Mouse (Mus musculus): Measurements from ENCODE around the gene Kcnd1. TPM values are rescaled to one million over a fixed set of nuclear protein-coding genes. Genes with fewer than 3 reads are reported as not detected.

Gene Kcnd1
- total and polyA plus RNA-seq, 3 experiments: 0.27 to 4.1 (median 0.41) TPM

DNA sequence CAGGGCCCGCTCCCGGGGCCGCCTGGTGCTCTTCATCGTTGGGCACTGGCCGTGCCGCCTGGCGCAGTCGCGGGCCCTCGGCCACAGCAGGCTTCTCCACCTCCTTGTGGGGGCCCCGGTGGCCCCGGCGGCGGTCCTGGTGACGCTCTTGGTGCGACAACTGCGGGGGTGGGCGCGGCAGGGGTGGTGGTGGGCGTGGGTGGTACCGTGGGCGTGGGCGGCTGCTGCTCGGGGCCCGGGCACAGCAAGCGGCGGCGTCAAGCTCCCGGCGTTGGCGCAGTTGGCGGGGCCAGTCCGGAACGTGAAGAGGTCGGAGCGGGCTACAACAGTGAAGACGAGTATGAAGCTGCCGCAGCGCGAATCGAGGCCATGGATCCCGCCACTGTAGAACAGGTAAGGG lies 20.2 kb downstream of the Kcnd1 start:
- no peak for TF ChIP-seq POLR2AphosphoS5 (IDR thresholded peaks at IDR 0.05; ENCODE audit: insufficient replicate concordance, low read depth, low read length)
- no peak for TF ChIP-seq TAL1 (conservative IDR thresholded peaks at IDR 0.05; ENCODE audit: low read depth, low read length)
- TF ChIP-seq GATA1 (IDR thresholded peaks at IDR 0.05; ENCODE audit: borderline replicate concordance, low read length): no peak
- no peak for TF ChIP-seq CTCF (IDR thresholded peaks at IDR 0.05; ENCODE audit: low read depth, low read length)
- no peak for TF ChIP-seq GATA2 (IDR thresholded peaks at IDR 0.05; ENCODE audit: borderline replicate concordance, low read depth, low read length)
- Histone ChIP-seq H3K4me3 (ENCODE audit: low read depth, low read length) (peak overlapping the region; percentile 78), H3K9me3 (replicated peaks) (no peaks in the 10 kb centered on the region), H3K27me3 (ENCODE audit: insufficient read depth, low read length) (no peaks in the 10 kb centered on the region), H3K36me3 (replicated peaks) (peaks cover 36% of the 10 kb centered on the region), H3K4me1 (ENCODE audit: insufficient read depth, low read depth, low read length) (peaks cover 27% of the 10 kb centered on the region; the same call in 1 of the 2 replicates)
- ATAC-seq (ENCODE audit: extremely low read depth, insufficient number of reproducible peaks, low FRiP score, poor library complexity, severe bottlenecking) (no peak), DNase-seq (ENCODE audit: low spot score) (peak; percentile 28)

DNA sequence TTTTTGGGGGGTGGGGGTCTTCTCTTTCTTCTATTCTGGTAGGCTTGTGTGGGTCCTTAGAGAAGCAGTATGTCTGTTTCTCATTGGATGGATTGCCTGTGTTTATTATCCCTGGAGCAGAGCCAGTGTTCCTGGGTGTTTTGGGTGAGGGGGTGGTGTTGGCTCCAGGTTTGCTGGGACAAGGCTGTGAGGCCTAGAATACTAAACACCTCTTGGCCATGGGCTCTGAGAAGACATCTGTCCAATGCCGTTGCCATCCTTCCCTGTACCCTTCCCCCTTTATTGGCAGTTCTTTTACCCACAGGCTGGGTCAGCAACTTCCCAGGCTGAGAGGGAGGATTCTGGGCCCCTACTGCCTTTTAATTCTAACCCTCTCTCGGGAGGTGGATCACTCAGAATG lies 25.8 kb downstream of the Kcnd1 start:
- H3K27me3 ChIP-seq (ENCODE audit: insufficient read depth, low read length): no peaks in the 10 kb centered on the region
- ATAC-seq (ENCODE audit: extremely low read depth, insufficient number of reproducible peaks, low FRiP score, poor library complexity, severe bottlenecking) (no peak), DNase-seq (ENCODE audit: low spot score) (no peak)
- H3K4me3 ChIP-seq (ENCODE audit: low read depth, low read length): no peak overlapping the region
- no peaks in the 10 kb centered on the region for H3K9me3 ChIP-seq (replicated peaks)
- H3K4me1 ChIP-seq (ENCODE audit: insufficient read depth, low read depth, low read length): peaks cover 12% of the 10 kb centered on the region; the same call in 1 of the 2 replicates
- H3K36me3 ChIP-seq (replicated peaks): peaks cover 77% of the 10 kb centered on the region
- TF ChIP-seq POLR2AphosphoS5 (IDR thresholded peaks at IDR 0.05; ENCODE audit: insufficient replicate concordance, low read depth, low read length) (no peak), TAL1 (conservative IDR thresholded peaks at IDR 0.05; ENCODE audit: low read depth, low read length) (no peak), GATA2 (IDR thresholded peaks at IDR 0.05; ENCODE audit: borderline replicate concordance, low read depth, low read length) (no peak), CTCF (IDR thresholded peaks at IDR 0.05; ENCODE audit: low read depth, low read length) (no peak), GATA1 (IDR thresholded peaks at IDR 0.05; ENCODE audit: borderline replicate concordance, low read length) (no peak)

DNA sequence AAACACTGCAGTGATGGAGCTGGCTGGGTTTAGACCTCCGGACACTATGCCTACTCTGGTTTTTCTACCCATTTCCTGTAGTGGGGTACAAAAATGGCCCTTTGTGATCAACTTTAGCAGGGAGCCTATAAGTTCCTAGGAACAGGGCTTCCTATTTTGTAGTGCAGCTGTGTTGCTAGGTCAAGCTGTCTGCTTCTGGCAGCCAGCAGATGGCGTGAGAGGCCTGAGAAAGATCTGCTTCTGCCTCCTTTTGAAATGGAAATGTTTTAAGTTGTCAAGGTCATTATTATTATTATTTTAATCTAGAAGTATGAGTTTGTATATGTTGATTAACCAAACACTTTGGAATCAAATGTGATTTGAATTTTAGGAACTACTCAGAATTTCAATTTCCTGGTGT lies 32.5 kb downstream of the Kcnd1 start:
- H3K36me3 ChIP-seq (replicated peaks): peaks cover 67% of the 10 kb centered on the region
- ATAC-seq (ENCODE audit: extremely low read depth, insufficient number of reproducible peaks, low FRiP score, poor library complexity, severe bottlenecking) (no peak), DNase-seq (ENCODE audit: low spot score) (peak; percentile 6)
- H3K9me3 ChIP-seq (replicated peaks): no peaks in the 10 kb centered on the region
- peaks cover 6% of the 10 kb centered on the region for H3K4me1 ChIP-seq (ENCODE audit: insufficient read depth, low read depth, low read length)
- no peak overlapping the region for H3K4me3 ChIP-seq (ENCODE audit: low read depth, low read length)
- TF ChIP-seq TAL1 (conservative IDR thresholded peaks at IDR 0.05; ENCODE audit: low read depth, low read length): no peak
- TF ChIP-seq CTCF (IDR thresholded peaks at IDR 0.05; ENCODE audit: low read depth, low read length): no peak
- no peak for TF ChIP-seq POLR2AphosphoS5 (IDR thresholded peaks at IDR 0.05; ENCODE audit: insufficient replicate concordance, low read depth, low read length)
- no peak for TF ChIP-seq GATA1 (IDR thresholded peaks at IDR 0.05; ENCODE audit: borderline replicate concordance, low read length)
- no peak for TF ChIP-seq GATA2 (IDR thresholded peaks at IDR 0.05; ENCODE audit: borderline replicate concordance, low read depth, low read length)
- no peaks in the 10 kb centered on the region for H3K27me3 ChIP-seq (ENCODE audit: insufficient read depth, low read length)

DNA sequence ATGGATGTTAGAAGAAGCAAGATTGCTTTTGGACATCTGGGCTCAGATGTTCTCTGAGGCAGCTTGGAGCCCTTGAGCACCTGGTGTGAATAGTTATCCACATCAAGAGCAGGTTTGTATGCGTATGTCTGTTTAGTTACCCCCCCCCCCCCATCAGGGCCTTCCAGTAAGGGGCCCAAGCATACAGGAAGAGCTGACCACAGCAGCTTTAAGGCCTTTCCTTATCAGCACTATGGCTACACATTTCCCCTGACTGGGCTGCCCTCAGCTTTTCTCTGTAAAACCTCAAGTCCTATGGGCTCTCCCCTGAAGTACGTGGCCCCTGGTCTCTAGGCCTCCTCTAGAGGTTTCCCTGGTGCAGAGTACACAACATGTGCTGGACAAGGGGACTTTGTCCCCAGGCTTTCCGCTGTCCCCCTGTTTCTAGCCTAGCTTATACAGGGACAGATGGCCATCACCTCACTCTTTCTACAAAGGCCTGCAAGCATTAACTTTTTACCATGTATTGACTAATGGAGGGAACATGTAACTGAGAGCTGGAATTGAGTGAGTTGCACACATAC lies 37.2 kb downstream of the Kcnd1 start:
- Histone ChIP-seq H3K4me1 (ENCODE audit: insufficient read depth, low read depth, low read length) (peaks cover 8% of the 10 kb centered on the region), H3K4me3 (ENCODE audit: low read depth, low read length) (no peak overlapping the region), H3K27me3 (ENCODE audit: insufficient read depth, low read length) (no peaks in the 10 kb centered on the region), H3K36me3 (replicated peaks) (peaks cover 67% of the 10 kb centered on the region), H3K9me3 (replicated peaks) (no peaks in the 10 kb centered on the region)
- ATAC-seq (ENCODE audit: extremely low read depth, insufficient number of reproducible peaks, low FRiP score, poor library complexity, severe bottlenecking) (no peak), DNase-seq (ENCODE audit: low spot score) (peak; percentile 2)
- TF ChIP-seq POLR2AphosphoS5 (IDR thresholded peaks at IDR 0.05; ENCODE audit: insufficient replicate concordance, low read depth, low read length) (no peak), GATA1 (IDR thresholded peaks at IDR 0.05; ENCODE audit: borderline replicate concordance, low read length) (no peak), GATA2 (IDR thresholded peaks at IDR 0.05; ENCODE audit: borderline replicate concordance, low read depth, low read length) (no peak), CTCF (IDR thresholded peaks at IDR 0.05; ENCODE audit: low read depth, low read length) (no peak), TAL1 (conservative IDR thresholded peaks at IDR 0.05; ENCODE audit: low read depth, low read length) (no peak)

DNA sequence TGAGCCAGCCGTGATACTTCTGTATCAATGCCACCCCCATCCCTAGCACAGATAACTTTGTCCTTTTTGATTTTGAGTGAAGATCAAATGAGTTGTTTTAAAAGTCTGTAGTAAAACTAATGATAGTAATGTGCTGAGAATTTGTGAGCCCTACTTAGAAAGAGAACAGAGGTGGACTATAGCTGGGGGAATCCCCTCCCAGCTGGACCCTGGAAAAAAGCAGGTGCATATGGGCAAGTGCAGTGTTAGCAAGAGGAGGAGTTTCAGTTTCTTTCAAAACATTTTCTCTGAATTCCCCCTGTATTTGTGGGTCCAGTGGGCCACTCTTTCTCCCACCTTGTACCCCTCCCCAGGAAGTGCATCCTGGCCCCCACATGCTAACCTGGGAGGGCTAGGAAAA lies 41.1 kb downstream of the Kcnd1 start:
- Histone ChIP-seq H3K4me1 (ENCODE audit: insufficient read depth, low read depth, low read length) (peaks cover 8% of the 10 kb centered on the region), H3K36me3 (replicated peaks) (peaks cover 83% of the 10 kb centered on the region)
- no peak for ATAC-seq (ENCODE audit: extremely low read depth, insufficient number of reproducible peaks, low FRiP score, poor library complexity, severe bottlenecking)

DNA sequence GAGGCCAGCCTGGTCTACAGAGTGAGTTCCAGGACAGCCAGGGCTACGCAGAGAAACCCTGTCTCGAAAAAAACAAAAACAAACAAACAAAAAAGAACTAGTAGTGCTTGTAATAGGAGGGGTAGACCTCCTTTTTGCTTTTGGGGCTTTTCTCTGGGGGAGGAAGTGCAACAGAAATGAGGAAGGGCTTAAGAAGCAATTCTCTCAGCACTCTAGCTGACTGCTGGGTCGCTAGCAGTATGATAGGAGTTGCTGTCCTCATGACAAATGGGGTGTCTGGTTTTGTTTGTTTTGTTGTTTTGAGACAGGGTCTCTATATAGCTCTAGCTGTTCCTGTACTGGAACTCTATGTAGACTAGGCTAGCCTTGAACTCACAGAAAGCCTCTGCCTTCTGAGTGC lies 42.5 kb downstream of the Kcnd1 start:
- H3K36me3 ChIP-seq (replicated peaks): peaks cover 79% of the 10 kb centered on the region
- peaks cover 2% of the 10 kb centered on the region; the same call in 1 of the 2 replicates for H3K4me1 ChIP-seq (ENCODE audit: insufficient read depth, low read depth, low read length)
- H3K4me3 ChIP-seq (ENCODE audit: low read depth, low read length): no peak overlapping the region
- no peak for TF ChIP-seq POLR2AphosphoS5 (IDR thresholded peaks at IDR 0.05; ENCODE audit: insufficient replicate concordance, low read depth, low read length)
- no peak for TF ChIP-seq GATA2 (IDR thresholded peaks at IDR 0.05; ENCODE audit: borderline replicate concordance, low read depth, low read length)
- no peak for TF ChIP-seq GATA1 (IDR thresholded peaks at IDR 0.05; ENCODE audit: borderline replicate concordance, low read length)
- TF ChIP-seq TAL1 (conservative IDR thresholded peaks at IDR 0.05; ENCODE audit: low read depth, low read length): no peak
- no peak for TF ChIP-seq CTCF (IDR thresholded peaks at IDR 0.05; ENCODE audit: low read depth, low read length)
- no peaks in the 10 kb centered on the region for H3K9me3 ChIP-seq (replicated peaks)
- DNase-seq (ENCODE audit: low spot score): no peak
- no peaks in the 10 kb centered on the region for H3K27me3 ChIP-seq (ENCODE audit: insufficient read depth, low read length)
- ATAC-seq (ENCODE audit: extremely low read depth, insufficient number of reproducible peaks, low FRiP score, poor library complexity, severe bottlenecking): no peak

More for the DNA sequence above, 41.1 kb downstream of the Kcnd1 start:
- TF ChIP-seq GATA2 (IDR thresholded peaks at IDR 0.05; ENCODE audit: borderline replicate concordance, low read depth, low read length) (no peak), GATA1 (IDR thresholded peaks at IDR 0.05; ENCODE audit: borderline replicate concordance, low read length) (no peak), POLR2AphosphoS5 (IDR thresholded peaks at IDR 0.05; ENCODE audit: insufficient replicate concordance, low read depth, low read length) (no peak), TAL1 (conservative IDR thresholded peaks at IDR 0.05; ENCODE audit: low read depth, low read length) (no peak), CTCF (IDR thresholded peaks at IDR 0.05; ENCODE audit: low read depth, low read length) (no peak)
- Histone ChIP-seq H3K9me3 (replicated peaks) (no peaks in the 10 kb centered on the region), H3K4me3 (ENCODE audit: low read depth, low read length) (no peak overlapping the region), H3K27me3 (ENCODE audit: insufficient read depth, low read length) (no peaks in the 10 kb centered on the region)
- no peak for DNase-seq (ENCODE audit: low spot score)

All from G1E (cell line).